Mouse (Mus musculus) intestine, embryonic 16.5 days (tissue): ENCODE measurements around the gene Zyx. TPM values are rescaled to one million over a fixed set of nuclear protein-coding genes. Genes with fewer than 3 reads are reported as not detected.

Experiments
- ATAC-seq: fragments of 200-750 bp; cut with Nextera tagmentation; 2 replicates; pipeline ENCODE4 v1.8.0; 2017; ENCODE audit warnings: moderate TSS enrichment, moderate library complexity
- H3K27ac ChIP-seq: fragments of 300-500 bp; sonication (generic); 2 replicates; pipeline ENCODE4 v1.5.1; 2014; ENCODE audit warnings: mild to moderate bottlenecking, low read length
- H3K27me3 ChIP-seq: fragments of 300-500 bp; sonication (generic); replicated peaks from 2 replicates; pipeline ENCODE4 v1.6.1; 2014; ENCODE audit warnings: low read length, control low read depth, mixed read lengths; ENCODE audit not compliant: control insufficient read depth, insufficient read depth
- H3K36me3 ChIP-seq: fragments of 300-500 bp; sonication (generic); 2 replicates; pipeline ENCODE4 v1.6.1; 2014; ENCODE audit warnings: low read length, control low read depth; ENCODE audit not compliant: control insufficient read depth, insufficient read depth
- H3K4me1 ChIP-seq: fragments of 300-500 bp; sonication (generic); 2 replicates; pipeline ENCODE4 v1.6.1; 2014; ENCODE audit warnings: low read length, control low read depth, mixed read lengths; ENCODE audit not compliant: control insufficient read depth, insufficient read depth
- H3K4me2 ChIP-seq: fragments of 300-500 bp; sonication (generic); 2 replicates; pipeline ENCODE4 v1.6.1; 2014; ENCODE audit warnings: low read depth, low read length, control low read depth
- H3K4me3 ChIP-seq: fragments of 300-500 bp; sonication (generic); 2 replicates; pipeline ENCODE4 v1.5.1; 2014; ENCODE audit warnings: mild to moderate bottlenecking, low read length
- H3K9ac ChIP-seq: fragments of 300-500 bp; sonication (generic); 2 replicates; pipeline ENCODE4 v1.6.1; 2014; ENCODE audit warnings: low read depth, low read length
- H3K9me3 ChIP-seq: fragments of 300-500 bp; sonication (generic); 2 replicates; pipeline ENCODE4 v1.6.1; 2016; ENCODE audit warnings: low read length, control low read depth; ENCODE audit not compliant: control insufficient read depth
- WGBS: fragments of 180-500 bp; shearing (Covaris S2); extraction: QIAGEN DNeasy Blood & Tissue Kit; methylation state at CpG from one replicate; pipeline ENCODE4 v1.1.7; 2014; 5-methylcytosine and 5-hydroxymethylcytosine counted together
- polyA plus RNA-seq: library from polyadenylated mRNA; unstranded; fragments of >200 nt; fragmentation: Nextera tagmentation; extraction: Ambion mirVana; gene quantifications from 2 replicates; pipeline ENCODE4 v1.2.1, GENCODE M21; 2015

Zyx gene
- polyA plus RNA-seq, 1 experiment from 2014 or later = 86.5 TPM

DNA sequence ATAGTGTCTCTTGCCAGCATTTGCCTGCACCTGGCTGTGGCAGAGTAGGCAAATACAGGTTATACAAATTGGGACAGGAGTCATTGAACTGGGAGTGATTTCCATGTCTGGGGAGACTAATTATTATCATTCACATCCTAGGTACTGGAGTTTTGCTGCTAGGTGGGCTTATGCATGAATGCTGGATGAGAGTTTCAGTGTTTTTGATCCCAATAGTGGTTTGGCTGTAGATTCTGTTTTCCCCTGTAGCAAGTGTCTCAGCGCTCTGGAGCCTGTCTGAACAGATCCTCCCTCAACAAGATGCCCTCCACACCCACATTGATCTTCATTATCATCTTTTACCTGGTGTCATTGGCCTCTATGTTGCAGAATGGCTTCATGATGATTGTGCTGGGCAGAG, 50.5 kb downstream of the Zyx start, which contains the start of gene Tas2r143:
Gene Tas2r143 (plus strand): TSS at position 301 of the 400 bp plus-strand sequence.
- Histone ChIP-seq H3K9ac (no peak within 1 kb of the TSS), H3K27me3 (no peaks in the 10 kb centered on the region), H3K4me2 (no peak within 1 kb of the TSS), H3K36me3 (no peaks in the 10 kb centered on the region), H3K27ac (no peak within 1 kb of the TSS), H3K4me3 (no peak within 1 kb of the TSS), H3K9me3 (no peaks in the 10 kb centered on the region), H3K4me1 (no peaks in the 10 kb centered on the region; the same call in 1 of the 2 replicates)
- no peak for ATAC-seq
- 77% methylated on average over 1 of the region's 1 CpGs for WGBS

GRCm38 (mm10) chr6:42405134-42405533, 55.7 kb downstream of the Zyx start, which contains the start of gene Tas2r135:
TSS of gene Tas2r135 (plus strand) at chr6:42405434.
- ATAC-seq = no peak
- no peaks in the 10 kb centered on the region for H3K9me3 ChIP-seq
- WGBS = 85% methylated on average over 2 of the region's 2 CpGs
- no peaks in the 10 kb centered on the region for H3K36me3 ChIP-seq
- H3K9ac ChIP-seq = no peak within 1 kb of the TSS
- no peaks in the 10 kb centered on the region for H3K27me3 ChIP-seq
- H3K4me2 ChIP-seq = no peak within 1 kb of the TSS
- H3K4me1 ChIP-seq = no peaks in the 10 kb centered on the region
- H3K4me3 ChIP-seq = no peak within 1 kb of the TSS
- no peak within 1 kb of the TSS for H3K27ac ChIP-seq

Other genes starting within 250 kb of the Zyx start
- not detected in 2 replicates for gene Tas2r139, start 208.7 kb upstream of the Zyx start, polyA plus RNA-seq
- gene Tas2r144, start 134.3 kb upstream of the Zyx start, polyA plus RNA-seq = not detected in 2 replicates
- gene Gstk1, start 103.7 kb upstream of the Zyx start, polyA plus RNA-seq = 27.4 and 27.7 TPM in 2 replicates
- 19.5 and 22.9 TPM in 2 replicates for gene Tmem139, start 87.7 kb upstream of the Zyx start, polyA plus RNA-seq
- 39.5 and 39.9 TPM in 2 replicates for gene Casp2, start 84.6 kb upstream of the Zyx start, polyA plus RNA-seq
- 0.20 and 0.23 TPM in 2 replicates for gene Clcn1, start 62.9 kb upstream of the Zyx start, polyA plus RNA-seq
- gene Fam131b, start 25.0 kb upstream of the Zyx start, polyA plus RNA-seq = 0.12 and 0.21 TPM in 2 replicates
- gene Epha1, start 23.6 kb downstream of the Zyx start, polyA plus RNA-seq = 10.0 and 11.3 TPM in 2 replicates
- gene Tas2r143, start 50.6 kb downstream of the Zyx start, polyA plus RNA-seq = not detected in 2 replicates
- gene Tas2r135, start 55.8 kb downstream of the Zyx start, polyA plus RNA-seq = not detected in 2 replicates
- gene Tas2r126, start 84.9 kb downstream of the Zyx start, polyA plus RNA-seq = not detected in 2 replicates
- gene Olfr458, start 115.6 kb downstream of the Zyx start, polyA plus RNA-seq = not detected in 2 replicates
- gene Olfr457, start 126.7 kb downstream of the Zyx start, polyA plus RNA-seq = 0.04 TPM in 1 of 2 replicates, not detected in the other
- not detected in 2 replicates for gene Olfr456, start 137.6 kb downstream of the Zyx start, polyA plus RNA-seq
- not detected in 2 replicates for gene Olfr455, start 198.0 kb downstream of the Zyx start, polyA plus RNA-seq
- not detected in 2 replicates for gene Tcaf3, start 248.1 kb downstream of the Zyx start, polyA plus RNA-seq